Mouse (Mus musculus): Measurements from ENCODE around the gene Rere.

DNA sequence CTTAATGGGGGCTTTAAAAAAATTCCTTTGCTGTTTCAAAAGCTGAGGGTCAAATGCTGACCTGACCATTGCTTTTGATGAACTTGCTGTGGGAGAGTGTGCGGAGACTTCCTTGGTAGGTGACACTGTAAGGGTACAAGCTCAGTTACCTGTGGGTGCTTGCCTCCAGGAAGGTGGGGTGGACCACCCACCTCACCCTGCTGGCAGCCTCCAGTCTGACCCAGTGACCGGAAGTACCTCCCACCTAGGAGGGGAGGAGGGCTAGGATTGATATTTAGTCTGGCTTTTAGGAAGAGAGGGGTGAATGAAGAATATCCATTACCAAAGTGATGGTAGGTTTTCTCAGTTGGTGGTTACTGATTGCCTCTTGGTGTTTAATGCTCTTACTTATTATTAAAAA, 289.3 kb downstream of the Rere start:
- no peak for TF ChIP-seq CTCF (IDR thresholded peaks at IDR 0.05; ENCODE audit: control insufficient read depth, insufficient read depth, low read length)
- no peak for TF ChIP-seq POLR2A (IDR thresholded peaks at IDR 0.05; ENCODE audit: borderline replicate concordance, control insufficient read depth, low read depth, low read length)

Measured in bone marrow, adult 2 months (tissue).